In genomic region chr12:41566433-41566794, GRCm38 (mm10) we compare ENCODE assay signal across 11 mouse cellular contexts.
DNase-seq lines count a peak whose midpoint lies in the region; ATAC-seq and TF ChIP-seq lines count a peak whose summit lies in the region.
"Had no signal": no experiment of that assay in that cellular context is flagged by ENCODE, and none has a peak within 500 bp of the region (broad histone marks: within the 10 kb centered on the region; RNA-seq: fewer than 3 reads in every experiment).

No protein-coding gene starts in this region.

- H3K4me1 ChIP-seq in lung, postnatal 0 days (ENCODE audit: insufficient read depth, low read depth, low read length), result peaks cover 5% of the 10 kb centered on the region; the same call in 1 of the 2 replicates
- no peaks in the 10 kb centered on the region; the same call in 1 of the 2 replicates for H3K4me1 ChIP-seq in lung, adult 2 months (ENCODE audit: control insufficient read depth, insufficient read depth, low read length)
- peaks cover 5% of the 10 kb centered on the region for H3K4me1 ChIP-seq in forebrain, embryonic 16.5 days (replicated peaks; ENCODE audit: control insufficient read depth, insufficient read depth, low read length)
- peaks cover 10% of the 10 kb centered on the region for H3K4me1 ChIP-seq in limb, embryonic 13.5 days
- peaks cover 9% of the 10 kb centered on the region for H3K4me1 ChIP-seq in stomach, embryonic 15.5 days

- H3K27me3 ChIP-seq in lung, postnatal 0 days (replicated peaks; ENCODE audit: insufficient read depth, low read length), result no peaks in the 10 kb centered on the region
- no peaks in the 10 kb centered on the region for H3K27me3 ChIP-seq in forebrain, embryonic 16.5 days (replicated peaks; ENCODE audit: control insufficient read depth, insufficient read depth, low read length)
- no peaks in the 10 kb centered on the region for H3K27me3 ChIP-seq in limb, embryonic 13.5 days
- no peaks in the 10 kb centered on the region for H3K27me3 ChIP-seq in stomach, embryonic 15.5 days (replicated peaks)

- no peaks in the 10 kb centered on the region for H3K36me3 ChIP-seq in lung, postnatal 0 days (ENCODE audit: insufficient read depth, low read length)
- no peaks in the 10 kb centered on the region for H3K36me3 ChIP-seq in forebrain, embryonic 16.5 days (ENCODE audit: control insufficient read depth, insufficient read depth)
- H3K36me3 ChIP-seq in limb, embryonic 13.5 days, result no peaks in the 10 kb centered on the region
- no peaks in the 10 kb centered on the region for H3K36me3 ChIP-seq in stomach, embryonic 15.5 days

- 13% methylated on average over 1 of the region's 1 CpGs for WGBS in lung, postnatal 0 days
- WGBS in lung, adult 2 months, result 29% methylated on average over 1 of the region's 1 CpGs
- 27% methylated on average over 1 of the region's 1 CpGs for WGBS in forebrain, embryonic 16.5 days
- 17% methylated on average over 1 of the region's 1 CpGs for WGBS in limb, embryonic 13.5 days
- 14% methylated on average over 1 of the region's 1 CpGs for WGBS in stomach, embryonic 15.5 days

- peak overlapping the region; percentile 37; the same call in 1 of the 2 replicates for H3K4me2 ChIP-seq in lung, postnatal 0 days (replicated peaks; ENCODE audit: low read depth, low read length)
- H3K4me2 ChIP-seq in forebrain, embryonic 16.5 days (ENCODE audit: low read length), result no peak overlapping the region
- peak overlapping the region; percentile 58 for H3K4me2 ChIP-seq in limb, embryonic 13.5 days (replicated peaks)
- H3K4me2 ChIP-seq in stomach, embryonic 15.5 days, result peak overlapping the region; percentile 46

- no peak overlapping the region for H3K4me3 ChIP-seq in lung, postnatal 0 days (ENCODE audit: low read depth, low read length)
- no peak overlapping the region for H3K4me3 ChIP-seq in lung, adult 2 months (replicated peaks; ENCODE audit: extremely low read depth, low read depth, low read length)
- H3K4me3 ChIP-seq in forebrain, embryonic 16.5 days (replicated peaks; ENCODE audit: low read length), result no peak overlapping the region
- H3K4me3 ChIP-seq in limb, embryonic 13.5 days, result peak overlapping the region; percentile 12; the same call in 1 of the 2 replicates
- H3K4me3 ChIP-seq in stomach, embryonic 15.5 days (replicated peaks), result no peak overlapping the region

- no peaks in the 10 kb centered on the region for H3K9me3 ChIP-seq in lung, postnatal 0 days (ENCODE audit: low read length)
- H3K9me3 ChIP-seq in forebrain, embryonic 16.5 days (ENCODE audit: control insufficient read depth, low read length), result no peaks in the 10 kb centered on the region
- no peaks in the 10 kb centered on the region for H3K9me3 ChIP-seq in limb, embryonic 13.5 days
- no peaks in the 10 kb centered on the region for H3K9me3 ChIP-seq in stomach, embryonic 15.5 days

- TF ChIP-seq POLR2A in lung, adult 2 months (IDR thresholded peaks at IDR 0.05; ENCODE audit: borderline replicate concordance, extremely low read depth, low read depth, low read length), result no peak

- TF ChIP-seq CTCF in lung, postnatal 0 days (IDR thresholded peaks at IDR 0.05), result no peak
- no peak for TF ChIP-seq CTCF in lung, adult 2 months (IDR thresholded peaks at IDR 0.05; ENCODE audit: insufficient read depth, low read length)

- no peak for TF ChIP-seq EP300 in lung, postnatal 0 days (IDR thresholded peaks at IDR 0.05)

- peak; percentile 5; the same call in 1 of the 2 replicates for ATAC-seq in lung, postnatal 0 days
- ATAC-seq in forebrain, embryonic 16.5 days, result peak; percentile 40; the same call in 1 of the 2 replicates
- peak; percentile 8; the same call in 1 of the 2 replicates for ATAC-seq in limb, embryonic 13.5 days (ENCODE audit: low FRiP score, low read depth)
- no peak for ATAC-seq in stomach, embryonic 15.5 days (ENCODE audit: insufficient read depth, low FRiP score, low read depth)

- H3K9ac ChIP-seq in lung, postnatal 0 days (replicated peaks; ENCODE audit: low read depth), result no peak overlapping the region; the same call in 1 of the 2 replicates
- H3K9ac ChIP-seq in forebrain, embryonic 16.5 days (replicated peaks; ENCODE audit: low read depth, low read length), result no peak overlapping the region
- H3K9ac ChIP-seq in limb, embryonic 13.5 days, result peak overlapping the region; percentile 35; the same call in 1 of the 2 replicates
- H3K9ac ChIP-seq in stomach, embryonic 15.5 days, result no peak overlapping the region

- H3K27ac ChIP-seq in lung, postnatal 0 days (ENCODE audit: low read length), result no peak overlapping the region
- no peak overlapping the region for H3K27ac ChIP-seq in forebrain, embryonic 16.5 days (ENCODE audit: low read length)
- no peak overlapping the region for H3K27ac ChIP-seq in limb, embryonic 13.5 days
- H3K27ac ChIP-seq in stomach, embryonic 15.5 days, result peak overlapping the region; percentile 28

- peak; percentile 6 for DNase-seq in lung, postnatal 0 days (ENCODE audit: low spot score)
- DNase-seq in lung, adult 2 months, result no peak
- DNase-seq in urinary bladder, adult 18-20 months (ENCODE audit: low spot score in 2 of 2), result no peak
- DNase-seq in gastrocnemius, postnatal 10 days, result no peak
- DNase-seq in urinary bladder, postnatal 36 days (ENCODE audit: low spot score in 2 of 2), result no peak
- DNase-seq: cerebellum, adult 11 months; kidney, adult 8-10 months; right cerebral cortex, adult 18-20 months had no signal
